Mouse (Mus musculus) intestine, postnatal 0 days (tissue): ENCODE results near the gene Mamdc2. TPM values are rescaled to one million over a fixed set of nuclear protein-coding genes. Genes with fewer than 3 reads are reported as not detected.

Source experiments
- ATAC-seq: fragments of 200-750 bp; cut with Nextera tagmentation; 2 replicates; pipeline ENCODE4 v1.8.0; 2017; ENCODE audit warnings: mild to moderate bottlenecking, moderate TSS enrichment, moderate library complexity
- H3K27ac ChIP-seq: fragments of 300-500 bp; sonication (generic); 2 replicates; pipeline ENCODE4 v1.5.1; 2014; ENCODE audit warnings: mild to moderate bottlenecking, low read depth, low read length, moderate library complexity
- H3K27me3 ChIP-seq: fragments of 300-500 bp; sonication (generic); replicated peaks from 2 replicates; pipeline ENCODE4 v1.6.1; 2014; ENCODE audit warnings: low read length, mixed read lengths; ENCODE audit not compliant: control insufficient read depth, insufficient read depth
- H3K36me3 ChIP-seq: fragments of 300-500 bp; sonication (generic); 2 replicates; pipeline ENCODE4 v1.6.1; 2014; ENCODE audit warnings: mild to moderate bottlenecking, moderate library complexity; ENCODE audit not compliant: control insufficient read depth, insufficient read depth
- H3K4me1 ChIP-seq: fragments of 300-500 bp; sonication (generic); replicated peaks from 2 replicates; pipeline ENCODE4 v1.6.1; 2014; ENCODE audit warnings: antibody characterized with exemption, low read length, mixed read lengths; ENCODE audit not compliant: control insufficient read depth, insufficient read depth
- H3K4me2 ChIP-seq: fragments of 300-500 bp; sonication (generic); replicated peaks from 2 replicates; pipeline ENCODE4 v1.6.1; 2014; ENCODE audit warnings: low read depth, mild to moderate bottlenecking, moderate library complexity
- H3K4me3 ChIP-seq: fragments of 300-500 bp; sonication (generic); 2 replicates; pipeline ENCODE4 v1.5.1; 2014; ENCODE audit warnings: low read depth, low read length
- H3K9ac ChIP-seq: fragments of 300-500 bp; sonication (generic); 2 replicates; pipeline ENCODE4 v1.6.1; 2014; ENCODE audit warnings: mild to moderate bottlenecking, low read depth, low read length
- H3K9me3 ChIP-seq: fragments of 300-500 bp; sonication (generic); 2 replicates; pipeline ENCODE4 v1.6.1; 2016; ENCODE audit warnings: mixed run types; ENCODE audit not compliant: control insufficient read depth
- CTCF ChIP-seq: sonication (generic); IDR thresholded peaks from 2 replicates; pipeline ENCODE4 v1.5.1; 2016; ENCODE audit warnings: low read depth, mild to moderate bottlenecking, control low read depth, antibody characterized with exemption, moderate library complexity
- WGBS: fragments of 180-500 bp; shearing (Covaris S2); extraction: QIAGEN DNeasy Blood & Tissue Kit; methylation state at CpG from one replicate; pipeline ENCODE4 v1.1.7; 2014; 5-methylcytosine and 5-hydroxymethylcytosine counted together
- polyA plus RNA-seq: library from polyadenylated mRNA; unstranded; fragments of >200 nt; fragmentation: Nextera tagmentation; extraction: Ambion mirVana; gene quantifications from 2 replicates; pipeline ENCODE4 v1.2.1, GENCODE M21; 2015

The Mamdc2 gene
- polyA plus RNA-seq, 1 experiment from 2014 or later = 2.6 TPM

- H3K9me3 ChIP-seq = no peaks in the 10 kb centered on the region
- no peak for TF ChIP-seq CTCF
- H3K4me3 ChIP-seq = no peak overlapping the region
- H3K4me1 ChIP-seq = no peaks in the 10 kb centered on the region
- H3K27me3 ChIP-seq = no peaks in the 10 kb centered on the region
- no peak overlapping the region for H3K27ac ChIP-seq
- H3K4me2 ChIP-seq = no peak overlapping the region
- H3K9ac ChIP-seq = no peak overlapping the region
- 79% methylated on average over 3 of the region's 3 CpGs for WGBS
- ATAC-seq = no peak
- no peaks in the 10 kb centered on the region for H3K36me3 ChIP-seq
Observed at GRCm38 (mm10) chr19:23342782-23343181, 105.5 kb downstream of the Mamdc2 start.

GRCm38 (mm10) chr19:23332883-23333282 is 115.4 kb downstream of the Mamdc2 start:
- H3K36me3 ChIP-seq = no peaks in the 10 kb centered on the region
- no peak overlapping the region for H3K4me2 ChIP-seq
- no peak overlapping the region for H3K4me3 ChIP-seq
- no peak for ATAC-seq
- H3K27ac ChIP-seq = no peak overlapping the region
- TF ChIP-seq CTCF = no peak
- no peaks in the 10 kb centered on the region for H3K27me3 ChIP-seq
- H3K9ac ChIP-seq = no peak overlapping the region
- no peaks in the 10 kb centered on the region for H3K9me3 ChIP-seq
- H3K4me1 ChIP-seq = no peaks in the 10 kb centered on the region
- WGBS = 93% methylated on average over 1 of the region's 1 CpGs

- Histone ChIP-seq H3K27me3 (no peaks in the 10 kb centered on the region), H3K9ac (no peak overlapping the region), H3K36me3 (no peaks in the 10 kb centered on the region), H3K4me2 (no peak overlapping the region), H3K4me1 (no peaks in the 10 kb centered on the region), H3K27ac (no peak overlapping the region), H3K9me3 (no peaks in the 10 kb centered on the region), H3K4me3 (no peak overlapping the region)
- WGBS = 35% methylated on average over 6 of the region's 6 CpGs
- no peak for ATAC-seq
- TF ChIP-seq CTCF = no peak
Observed at GRCm38 (mm10) chr19:23330842-23331241, 117.4 kb downstream of the Mamdc2 start.

GRCm38 (mm10) chr19:23329346-23329745 is 118.9 kb downstream of the Mamdc2 start:
- Histone ChIP-seq H3K4me3 (no peak overlapping the region), H3K27me3 (no peaks in the 10 kb centered on the region), H3K27ac (no peak overlapping the region), H3K36me3 (no peaks in the 10 kb centered on the region), H3K4me2 (no peak overlapping the region), H3K4me1 (no peaks in the 10 kb centered on the region), H3K9ac (no peak overlapping the region), H3K9me3 (no peaks in the 10 kb centered on the region)
- TF ChIP-seq CTCF = no peak
- 95% methylated on average over 2 of the region's 2 CpGs for WGBS
- ATAC-seq = no peak

- 92% methylated on average over 3 of the region's 3 CpGs for WGBS
- H3K4me3 ChIP-seq = no peak overlapping the region
- no peaks in the 10 kb centered on the region for H3K4me1 ChIP-seq
- H3K27me3 ChIP-seq = no peaks in the 10 kb centered on the region
- TF ChIP-seq CTCF = no peak
- H3K4me2 ChIP-seq = no peak overlapping the region
- H3K9ac ChIP-seq = no peak overlapping the region
- no peak for ATAC-seq
- H3K9me3 ChIP-seq = no peaks in the 10 kb centered on the region
- H3K36me3 ChIP-seq = no peaks in the 10 kb centered on the region
- no peak overlapping the region for H3K27ac ChIP-seq
Observed at GRCm38 (mm10) chr19:23327056-23327640, 121.1 kb downstream of the Mamdc2 start.

GRCm38 (mm10) chr19:23323107-23323506 is 125.1 kb downstream of the Mamdc2 start:
- Histone ChIP-seq H3K4me1 (no peaks in the 10 kb centered on the region), H3K9ac (no peak overlapping the region), H3K9me3 (no peaks in the 10 kb centered on the region), H3K4me3 (no peak overlapping the region), H3K36me3 (no peaks in the 10 kb centered on the region), H3K4me2 (no peak overlapping the region), H3K27ac (no peak overlapping the region), H3K27me3 (no peaks in the 10 kb centered on the region)
- no peak for TF ChIP-seq CTCF
- 57% methylated on average over 3 of the region's 3 CpGs for WGBS
- no peak for ATAC-seq

- Histone ChIP-seq H3K36me3 (no peaks in the 10 kb centered on the region), H3K4me3 (no peak overlapping the region), H3K4me2 (no peak overlapping the region), H3K27ac (no peak overlapping the region), H3K4me1 (no peaks in the 10 kb centered on the region), H3K9me3 (no peaks in the 10 kb centered on the region), H3K27me3 (no peaks in the 10 kb centered on the region), H3K9ac (no peak overlapping the region)
- no peak for ATAC-seq
- 84% methylated on average over 5 of the region's 5 CpGs for WGBS
- no peak for TF ChIP-seq CTCF
Observed at GRCm38 (mm10) chr19:23317989-23318358, 130.3 kb downstream of the Mamdc2 start.
